In genomic region chr12:102757055-102757688, GRCm38 (mm10) we compare ENCODE assay signal across 8 mouse cellular contexts. TPM values are rescaled to one million over a fixed set of nuclear protein-coding genes. Genes with fewer than 3 reads are reported as not detected.
DNase-seq lines count a peak whose midpoint lies in the region; ATAC-seq and TF ChIP-seq lines count a peak whose summit lies in the region.

No protein-coding gene starts in this region.

- H3K9me3 ChIP-seq in heart, postnatal 0 days (replicated peaks; ENCODE audit: control insufficient read depth, low read length): no peaks in the 10 kb centered on the region
- H3K9me3 ChIP-seq in liver, postnatal 0 days (ENCODE audit: low read length): no peaks in the 10 kb centered on the region

- DNase-seq in kidney, adult 2 months: no peak
- no peak for DNase-seq in kidney, postnatal 14 days
- no peak for DNase-seq in heart, postnatal 0 days (ENCODE audit: low spot score)
- DNase-seq in liver, postnatal 0 days: peak; percentile 24
- DNase-seq in testis, postnatal 14 days (ENCODE audit: low spot score): peak; percentile 23
- DNase-seq in spleen, postnatal 4 days (ENCODE audit: low spot score in 2 of 2): no peak

- H3K9ac ChIP-seq in heart, postnatal 0 days (replicated peaks; ENCODE audit: low read depth, low read length): peak overlapping the region; percentile 80
- peak overlapping the region; percentile 78 for H3K9ac ChIP-seq in liver, postnatal 0 days (replicated peaks)

- H3K4me3 ChIP-seq in kidney, adult 2 months (ENCODE audit: insufficient read depth, low read depth, low read length): peak overlapping the region; percentile 76
- peak overlapping the region; percentile 96 for H3K4me3 ChIP-seq in brown adipose tissue, adult 24 weeks (ENCODE audit: insufficient read depth, low read depth, low read length)
- H3K4me3 ChIP-seq in heart, postnatal 0 days (ENCODE audit: low read depth, low read length): peak overlapping the region; percentile 94
- H3K4me3 ChIP-seq in liver, postnatal 0 days (ENCODE audit: low read depth, low read length): peak overlapping the region; percentile 82

- TF ChIP-seq CTCF in kidney, adult 2 months (conservative IDR thresholded peaks at IDR 0.05; ENCODE audit: insufficient read depth, insufficient read length, low read depth, low read length): no peak
- TF ChIP-seq CTCF in heart, postnatal 0 days (IDR thresholded peaks at IDR 0.05; ENCODE audit: low read depth): no peak
- TF ChIP-seq CTCF in liver, postnatal 0 days (IDR thresholded peaks at IDR 0.05; ENCODE audit: low read depth): no peak

- 0 out of 2 replicates have a peak, but pooled peaks have one; percentile 30 for TF ChIP-seq EP300 in heart, postnatal 0 days (IDR thresholded peaks at IDR 0.05; ENCODE audit: low read depth)
- no peak for TF ChIP-seq EP300 in liver, postnatal 0 days (IDR thresholded peaks at IDR 0.05; ENCODE audit: low read depth)

- TF ChIP-seq POLR2A in kidney, adult 2 months (IDR thresholded peaks at IDR 0.05; ENCODE audit: low read depth, low read length): no peak

- 1% methylated on average over 46 of the region's 46 CpGs for WGBS in kidney, adult 2 months
- WGBS in heart, postnatal 0 days: under 1% methylated on average over 46 of the region's 46 CpGs
- WGBS in liver, postnatal 0 days (ENCODE audit: insufficient replicate concordance): 1% methylated on average over 44 of the region's 46 CpGs

- H3K4me2 ChIP-seq in heart, postnatal 0 days (ENCODE audit: low read depth, low read length): peak overlapping the region; percentile 87
- peak overlapping the region; percentile 86 for H3K4me2 ChIP-seq in liver, postnatal 0 days (ENCODE audit: low read depth, low read length)

- H3K27ac ChIP-seq in kidney, adult 2 months (ENCODE audit: insufficient read depth, low read depth, low read length): peak overlapping the region; percentile 64
- peak overlapping the region; percentile 86 for H3K27ac ChIP-seq in brown adipose tissue, adult 24 weeks (replicated peaks; ENCODE audit: low read depth, low read length)
- peak overlapping the region; percentile 78 for H3K27ac ChIP-seq in heart, postnatal 0 days (ENCODE audit: low read depth)
- peak overlapping the region; percentile 89 for H3K27ac ChIP-seq in liver, postnatal 0 days (ENCODE audit: low read depth)

- H3K36me3 ChIP-seq in kidney, adult 2 months (ENCODE audit: control insufficient read depth, insufficient read depth, low read length): no peaks in the 10 kb centered on the region
- H3K36me3 ChIP-seq in heart, postnatal 0 days (replicated peaks; ENCODE audit: control insufficient read depth, insufficient read depth, low read length): 0 out of 2 replicates have a peak, but pooled peaks cover under 1% of the 10 kb centered on the region
- H3K36me3 ChIP-seq in liver, postnatal 0 days (replicated peaks; ENCODE audit: insufficient read depth, low read length): 0 out of 2 replicates have a peak, but pooled peaks cover 7% of the 10 kb centered on the region

- H3K27me3 ChIP-seq in kidney, adult 2 months (replicated peaks; ENCODE audit: control insufficient read depth, insufficient read depth, low read length): no peaks in the 10 kb centered on the region
- H3K27me3 ChIP-seq in heart, postnatal 0 days (ENCODE audit: control insufficient read depth, insufficient read depth, low read length): no peaks in the 10 kb centered on the region
- H3K27me3 ChIP-seq in liver, postnatal 0 days (ENCODE audit: insufficient read depth, low read length): no peaks in the 10 kb centered on the region

- ATAC-seq in heart, postnatal 0 days (ENCODE audit: insufficient read depth, low read depth): peak; percentile 77
- peak; percentile 79 for ATAC-seq in liver, postnatal 0 days
- no peak for ATAC-seq in granulocyte monocyte progenitor cell, adult 5-6 weeks (replicated peaks; ENCODE audit: poor library complexity, severe bottlenecking)

- peaks cover 5% of the 10 kb centered on the region for H3K4me1 ChIP-seq in kidney, adult 2 months (ENCODE audit: control insufficient read depth, insufficient read depth, low read length)
- peaks cover 6% of the 10 kb centered on the region; the same call in 1 of the 2 replicates for H3K4me1 ChIP-seq in brown adipose tissue, adult 24 weeks (ENCODE audit: control insufficient read depth, insufficient read depth, insufficient read length, low read length)
- peaks cover 15% of the 10 kb centered on the region for H3K4me1 ChIP-seq in heart, postnatal 0 days (ENCODE audit: control insufficient read depth, insufficient read depth)
- peaks cover 14% of the 10 kb centered on the region for H3K4me1 ChIP-seq in liver, postnatal 0 days (ENCODE audit: insufficient read depth)

RNA-seq across cellular contexts. Expression of gene Gm28051, which starts 0.4 kb away (rescaled TPM):
- not detected in 2 replicates for polyA plus RNA-seq in kidney, adult 2 months (2012; rRNA removed)
- polyA plus RNA-seq in brown adipose tissue, adult 24 weeks (2012; ENCODE audit: insufficient read depth, insufficient read length, missing spikeins): not detected in 2 replicates
- total RNA-seq in heart, postnatal 0 days (2014; rRNA removed; ENCODE audit: low replicate concordance): not detected in 2 replicates
- polyA plus RNA-seq in heart, postnatal 0 days (2015; fragmentation: Nextera tagmentation; extraction: Ambion mirVana): not detected in 2 replicates
- polyA plus RNA-seq in liver, postnatal 0 days (2015; fragmentation: Nextera tagmentation; extraction: Ambion mirVana): not detected in 2 replicates
- total RNA-seq in granulocyte monocyte progenitor cell, adult 5-6 weeks (2014; fragmentation: Nextera tagmentation): not detected in 2 replicates
- not detected in 2 replicates for total RNA-seq in granulocyte monocyte progenitor cell, adult 5-6 weeks (2017)

RNA-seq across cellular contexts. Expression of gene Gon7, which starts 0.4 kb away (rescaled TPM):
- 9.3 and 10.4 TPM in 2 replicates for polyA plus RNA-seq in kidney, adult 2 months (2012; rRNA removed)
- 7.5 and 8.8 TPM in 2 replicates for polyA plus RNA-seq in brown adipose tissue, adult 24 weeks (2012; ENCODE audit: insufficient read depth, insufficient read length, missing spikeins)
- 1.8 and 5.7 TPM in 2 replicates for total RNA-seq in heart, postnatal 0 days (2014; rRNA removed; ENCODE audit: low replicate concordance)
- polyA plus RNA-seq in heart, postnatal 0 days (2015; fragmentation: Nextera tagmentation; extraction: Ambion mirVana): 17.2 and 20.5 TPM in 2 replicates
- 10.8 and 13.0 TPM in 2 replicates for polyA plus RNA-seq in liver, postnatal 0 days (2015; fragmentation: Nextera tagmentation; extraction: Ambion mirVana)
- 16.5 and 19.2 TPM in 2 replicates for total RNA-seq in granulocyte monocyte progenitor cell, adult 5-6 weeks (2014; fragmentation: Nextera tagmentation)
- 12.9 and 22.2 TPM in 2 replicates for total RNA-seq in granulocyte monocyte progenitor cell, adult 5-6 weeks (2017)

RNA-seq across cellular contexts. Expression of gene Ubr7, which starts 0.6 kb away (rescaled TPM):
- polyA plus RNA-seq in kidney, adult 2 months (2012; rRNA removed): 12.2 and 14.8 TPM in 2 replicates
- 12.9 and 14.5 TPM in 2 replicates for polyA plus RNA-seq in brown adipose tissue, adult 24 weeks (2012; ENCODE audit: insufficient read depth, insufficient read length, missing spikeins)
- total RNA-seq in heart, postnatal 0 days (2014; rRNA removed; ENCODE audit: low replicate concordance): 44.0 and 52.3 TPM in 2 replicates
- 22.4 and 23.5 TPM in 2 replicates for polyA plus RNA-seq in heart, postnatal 0 days (2015; fragmentation: Nextera tagmentation; extraction: Ambion mirVana)
- 11.5 and 12.5 TPM in 2 replicates for polyA plus RNA-seq in liver, postnatal 0 days (2015; fragmentation: Nextera tagmentation; extraction: Ambion mirVana)
- 35.6 and 43.9 TPM in 2 replicates for total RNA-seq in granulocyte monocyte progenitor cell, adult 5-6 weeks (2014; fragmentation: Nextera tagmentation)
- 48.8 and 58.8 TPM in 2 replicates for total RNA-seq in granulocyte monocyte progenitor cell, adult 5-6 weeks (2017)

RNA-seq across cellular contexts. Expression of gene Gm20604, which starts 1.3 kb away (rescaled TPM):
- polyA plus RNA-seq in kidney, adult 2 months (2012; rRNA removed): 2.5 and 3.5 TPM in 2 replicates
- 5.1 and 5.8 TPM in 2 replicates for polyA plus RNA-seq in brown adipose tissue, adult 24 weeks (2012; ENCODE audit: insufficient read depth, insufficient read length, missing spikeins)
- 5.7 and 11.2 TPM in 2 replicates for total RNA-seq in heart, postnatal 0 days (2014; rRNA removed; ENCODE audit: low replicate concordance)
- 12.1 and 13.4 TPM in 2 replicates for polyA plus RNA-seq in heart, postnatal 0 days (2015; fragmentation: Nextera tagmentation; extraction: Ambion mirVana)
- polyA plus RNA-seq in liver, postnatal 0 days (2015; fragmentation: Nextera tagmentation; extraction: Ambion mirVana): 5.2 and 5.4 TPM in 2 replicates
- total RNA-seq in granulocyte monocyte progenitor cell, adult 5-6 weeks (2014; fragmentation: Nextera tagmentation): 6.6 and 9.7 TPM in 2 replicates
- total RNA-seq in granulocyte monocyte progenitor cell, adult 5-6 weeks (2017): 7.3 and 8.3 TPM in 2 replicates

RNA-seq across cellular contexts. Expression of gene Tmem251, which starts 13.6 kb away (rescaled TPM):
- polyA plus RNA-seq in kidney, adult 2 months (2012; rRNA removed): 2.2 and 2.9 TPM in 2 replicates
- 3.5 and 4.7 TPM in 2 replicates for polyA plus RNA-seq in brown adipose tissue, adult 24 weeks (2012; ENCODE audit: insufficient read depth, insufficient read length, missing spikeins)
- total RNA-seq in heart, postnatal 0 days (2014; rRNA removed; ENCODE audit: low replicate concordance): 2.6 and 9.3 TPM in 2 replicates
- polyA plus RNA-seq in heart, postnatal 0 days (2015; fragmentation: Nextera tagmentation; extraction: Ambion mirVana): 7.7 and 10.0 TPM in 2 replicates
- polyA plus RNA-seq in liver, postnatal 0 days (2015; fragmentation: Nextera tagmentation; extraction: Ambion mirVana): 5.6 and 5.8 TPM in 2 replicates
- total RNA-seq in granulocyte monocyte progenitor cell, adult 5-6 weeks (2014; fragmentation: Nextera tagmentation): 6.5 and 8.7 TPM in 2 replicates
- total RNA-seq in granulocyte monocyte progenitor cell, adult 5-6 weeks (2017): 8.0 and 9.3 TPM in 2 replicates

Comparison
In these comparisons a context has a peak if more than half of its experiments do, and no peak if none do; other contexts are left out.
1. DNase-seq: peak in liver, postnatal 0 days (single experiment) and testis, postnatal 14 days (single experiment); none in kidney, adult 2 months (single experiment), kidney, postnatal 14 days (single experiment), heart, postnatal 0 days (single experiment) and spleen, postnatal 4 days (0 of 2).
2. Peak in every context shown above with its lines, with median percentiles within 50 percentile points of each other: H3K27ac ChIP-seq and H3K4me3 ChIP-seq.